Mouse (Mus musculus) myocyte (in vitro differentiated cells): ENCODE data around the gene Mettl5.

Experiments
- CEBPB ChIP-seq: IDR thresholded peaks from 2 replicates; pipeline ENCODE4 v1.6.1; 2011; ENCODE audit warnings: mild to moderate bottlenecking, moderate library complexity; ENCODE audit not compliant: poor library complexity, insufficient read depth, severe bottlenecking
- E2F4 ChIP-seq: IDR thresholded peaks from one replicate; pipeline ENCODE4 v1.6.1; 2011; ENCODE audit warnings: mild to moderate bottlenecking, control low read depth, moderate library complexity; ENCODE audit not compliant: insufficient read depth
- MAX ChIP-seq: IDR thresholded peaks from one replicate; pipeline ENCODE4 v1.6.1; 2011; ENCODE audit warnings: low read depth, mild to moderate bottlenecking, control low read depth
- MYOD1 ChIP-seq, 3 experiments: IDR thresholded peaks; one replicate each; pipeline ENCODE4 v1.6.1; 2011; ENCODE audit warnings: control low read depth in 2 of 3, low read depth in 2 of 3, mild to moderate bottlenecking in 2 of 3, moderate library complexity in 1 of 3; ENCODE audit not compliant: insufficient read length in 2 of 3, control insufficient read depth in 1 of 3
- MYOG ChIP-seq, 3 experiments: IDR thresholded peaks; one replicate each; pipeline ENCODE4 v1.6.1; 2011; ENCODE audit warnings: control low read depth in 2 of 3, low read depth in 2 of 3, mild to moderate bottlenecking in 2 of 3; ENCODE audit not compliant: insufficient read length in 2 of 3, control insufficient read depth in 1 of 3, insufficient read depth in 1 of 3
- POLR2A ChIP-seq: IDR thresholded peaks from one replicate; pipeline ENCODE4 v1.6.1; 2011; ENCODE audit warnings: low read depth, mild to moderate bottlenecking, control low read depth, moderate library complexity; ENCODE audit not compliant: insufficient read length
- POLR2AphosphoS2 ChIP-seq: IDR thresholded peaks from one replicate; pipeline ENCODE4 v1.6.1; 2011; ENCODE audit warnings: low read depth, control low read depth; ENCODE audit not compliant: insufficient read length
- REST ChIP-seq: IDR thresholded peaks from one replicate; pipeline ENCODE4 v1.6.1; 2011; ENCODE audit warnings: mild to moderate bottlenecking, control low read depth, moderate library complexity; ENCODE audit not compliant: insufficient read depth, insufficient read length
- SRF ChIP-seq: IDR thresholded peaks from one replicate; pipeline ENCODE4 v1.6.1; 2011; ENCODE audit warnings: low read depth; ENCODE audit not compliant: control insufficient read depth, insufficient read length
- TCF12 ChIP-seq: IDR thresholded peaks from one replicate; pipeline ENCODE4 v1.6.1; 2011; ENCODE audit warnings: mild to moderate bottlenecking, control low read depth; ENCODE audit not compliant: poor library complexity, insufficient read depth, severe bottlenecking
- TCF3 ChIP-seq: IDR thresholded peaks from one replicate; pipeline ENCODE4 v1.6.1; 2011; ENCODE audit warnings: low read depth, control low read depth; ENCODE audit not compliant: insufficient read length
- USF1 ChIP-seq: IDR thresholded peaks from one replicate; pipeline ENCODE4 v1.6.1; 2011; ENCODE audit warnings: low read depth, mild to moderate bottlenecking, control low read depth, moderate library complexity

DNA sequence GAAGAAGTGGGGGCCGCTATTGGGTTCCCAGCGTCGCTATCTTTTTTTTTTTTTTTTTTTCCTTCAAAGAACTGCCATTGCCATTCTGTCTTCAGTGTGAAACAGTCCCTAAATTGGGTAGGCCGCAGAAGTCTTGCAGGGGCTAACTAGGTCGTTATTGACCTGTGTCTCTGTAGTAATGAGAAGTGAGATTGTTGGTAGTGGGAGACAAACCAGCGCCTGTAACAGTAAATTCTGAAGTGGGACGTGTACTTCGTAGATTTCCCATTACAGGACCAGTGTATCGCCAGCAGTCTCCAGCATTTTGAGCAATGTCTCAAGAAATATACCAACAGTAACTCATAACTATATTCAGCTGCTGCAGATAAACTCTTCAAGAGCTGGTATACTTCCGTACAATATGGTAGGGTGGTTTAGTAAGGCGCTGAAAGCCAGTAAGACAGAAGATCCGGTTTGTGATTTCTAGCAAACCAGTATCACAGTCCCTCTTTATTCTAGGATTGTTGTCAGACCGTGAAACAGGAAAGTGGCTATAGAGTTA is 23.2 kb downstream of the Mettl5 start:
- TF ChIP-seq POLR2AphosphoS2 (no peak), E2F4 (no peak), POLR2A (no peak), USF1 (no peak), SRF (no peak), MYOD1 (IDR thresholded peaks at IDR 0.05; ENCODE audit: control insufficient read depth in 1 of 3, insufficient read length in 2 of 3, low read depth in 2 of 3) (no peak), CEBPB (no peak), MAX (no peak), TCF3 (no peak), TCF12 (no peak), MYOG (IDR thresholded peaks at IDR 0.05; ENCODE audit: control insufficient read depth in 1 of 3, insufficient read depth in 1 of 3, insufficient read length in 2 of 3, low read depth in 2 of 3) (no peak), REST (no peak)
